Mouse (Mus musculus) forebrain, embryonic 13.5 days (tissue): ENCODE measurements around the gene Sema6b. TPM values are rescaled to one million over a fixed set of nuclear protein-coding genes. Genes with fewer than 3 reads are reported as not detected.
A peak's percentile ranks its signal among the peaks of the same experiment; 100 is the strongest.

ENCODE experiments used
- ATAC-seq: fragments of 200-750 bp; cut with Nextera tagmentation; 2 replicates; pipeline ENCODE4 v1.8.0; 2017
- H3K27ac ChIP-seq: fragments of 300-500 bp; sonication (generic); 2 replicates; pipeline ENCODE4 v1.5.1; 2015; ENCODE audit warnings: inconsistent platforms, mild to moderate bottlenecking, moderate library complexity
- H3K27me3 ChIP-seq: fragments of 300-500 bp; sonication (generic); 2 replicates; pipeline ENCODE4 v1.6.1; 2015; ENCODE audit warnings: mild to moderate bottlenecking, inconsistent platforms
- H3K36me3 ChIP-seq: fragments of 300-500 bp; sonication (generic); 2 replicates; pipeline ENCODE4 v1.6.1; 2015; ENCODE audit warnings: mild to moderate bottlenecking, inconsistent platforms; ENCODE audit not compliant: poor library complexity, severe bottlenecking
- H3K4me1 ChIP-seq: fragments of 300-500 bp; sonication (generic); 2 replicates; pipeline ENCODE4 v1.6.1; 2015; ENCODE audit warnings: inconsistent platforms
- H3K4me2 ChIP-seq: fragments of 300-500 bp; sonication (generic); 2 replicates; pipeline ENCODE4 v1.6.1; 2015; ENCODE audit warnings: inconsistent platforms, mild to moderate bottlenecking, moderate library complexity
- H3K4me3 ChIP-seq: fragments of 300-500 bp; sonication (generic); 2 replicates; pipeline ENCODE4 v1.5.1; 2015; ENCODE audit warnings: mild to moderate bottlenecking, inconsistent platforms
- H3K9ac ChIP-seq: fragments of 300-500 bp; sonication (generic); 2 replicates; pipeline ENCODE4 v1.6.1; 2015; ENCODE audit warnings: mild to moderate bottlenecking, inconsistent platforms
- H3K9me3 ChIP-seq: fragments of 300-500 bp; sonication (generic); replicated peaks from 2 replicates; pipeline ENCODE4 v1.6.1; 2016; ENCODE audit warnings: inconsistent platforms
- WGBS: fragments of 180-500 bp; shearing (Covaris S2); methylation state at CpG from one replicate; pipeline ENCODE4 v1.1.7; 2015; 5-methylcytosine and 5-hydroxymethylcytosine counted together
- polyA plus RNA-seq: library from polyadenylated mRNA; unstranded; fragments of >200 nt; fragmentation: Nextera tagmentation; extraction: Ambion mirVana; gene quantifications from 2 replicates; pipeline ENCODE4 v1.2.1, GENCODE M21; 2015

Sema6b gene
- polyA plus RNA-seq, 1 experiment from 2014 or later, result 4.3 TPM

DNA sequence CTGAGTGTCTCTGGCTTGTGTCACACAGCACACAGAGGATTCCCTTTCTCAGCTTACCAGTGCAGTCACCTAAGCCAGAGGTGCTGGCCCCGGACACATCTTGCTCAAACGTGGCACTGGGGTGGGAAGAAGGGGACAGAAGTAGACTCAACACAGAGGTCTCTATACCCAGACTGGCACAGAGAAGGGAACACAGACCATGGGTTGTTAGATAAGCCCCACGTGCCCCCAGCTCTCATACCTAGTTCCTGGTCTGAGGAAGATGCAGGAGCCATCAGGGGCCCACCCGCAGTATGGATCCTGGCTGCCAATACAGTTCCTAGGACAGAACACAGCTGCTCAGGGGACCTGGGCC lies 14.9 kb downstream of the Sema6b start:
- Histone ChIP-seq H3K27me3 (peaks cover 61% of the 10 kb centered on the region), H3K9me3 (peaks cover 17% of the 10 kb centered on the region), H3K36me3 (peaks cover 51% of the 10 kb centered on the region), H3K9ac (no peak overlapping the region), H3K4me3 (no peak overlapping the region), H3K27ac (no peak overlapping the region), H3K4me2 (no peak overlapping the region), H3K4me1 (peaks cover 8% of the 10 kb centered on the region)
- 0 out of 2 replicates have a peak, but pooled peaks have one; percentile 2 for ATAC-seq
- 86% methylated on average over 4 of the region's 4 CpGs for WGBS

DNA sequence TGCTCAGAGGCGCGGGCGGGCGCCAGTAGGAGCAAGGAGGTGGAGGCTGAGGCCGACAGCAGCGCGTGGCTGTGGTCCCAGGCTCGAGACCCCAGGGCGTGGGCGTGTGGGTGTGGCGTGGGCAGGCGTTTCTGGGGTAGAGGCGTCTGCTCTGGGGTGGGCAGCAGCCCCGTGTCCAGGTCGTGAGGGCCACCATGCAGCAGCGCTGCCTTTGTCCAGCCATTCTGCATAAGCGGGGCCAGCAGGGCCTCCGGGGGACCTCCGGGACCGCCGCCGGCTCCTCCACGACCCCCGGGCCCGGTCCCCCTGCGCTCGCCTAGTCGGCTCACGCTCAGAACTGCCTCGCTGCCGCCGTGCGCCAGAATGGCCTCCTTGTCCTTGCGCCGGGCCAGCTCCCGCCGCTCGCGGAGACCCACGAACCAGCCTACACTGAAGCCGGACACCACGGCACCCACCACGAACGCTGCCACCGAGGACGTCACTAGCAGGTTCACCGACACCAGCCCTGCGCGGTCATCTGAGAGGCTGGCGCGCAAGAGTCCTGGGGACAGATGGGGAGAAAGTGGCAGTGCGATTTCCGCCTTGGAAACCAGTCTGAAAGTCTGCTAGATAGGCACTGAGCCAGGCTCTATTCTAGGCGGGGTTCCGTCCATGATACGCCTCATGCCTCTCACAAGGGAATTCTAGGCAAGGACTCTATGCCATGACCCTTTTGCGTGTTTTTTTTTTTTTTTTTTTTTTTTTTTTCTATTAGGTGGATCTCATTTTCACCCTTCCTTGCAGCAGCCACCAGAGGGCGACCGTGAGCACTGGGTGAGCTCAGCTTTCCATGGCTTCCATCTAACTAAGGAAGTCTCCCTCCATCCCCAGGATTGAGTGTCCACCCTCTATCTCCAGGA lies 15.5 kb downstream of the Sema6b start:
- Histone ChIP-seq H3K9me3 (peaks cover 17% of the 10 kb centered on the region), H3K27me3 (peaks cover 67% of the 10 kb centered on the region), H3K4me1 (peaks cover 13% of the 10 kb centered on the region), H3K9ac (peak overlapping the region; percentile 52), H3K4me3 (peak overlapping the region; percentile 30), H3K27ac (no peak overlapping the region), H3K4me2 (peak overlapping the region; percentile 56), H3K36me3 (peaks cover 46% of the 10 kb centered on the region)
- 10% methylated on average over 50 of the region's 59 CpGs for WGBS
- ATAC-seq, result peak; percentile 22; the same call in 1 of the 2 replicates

DNA sequence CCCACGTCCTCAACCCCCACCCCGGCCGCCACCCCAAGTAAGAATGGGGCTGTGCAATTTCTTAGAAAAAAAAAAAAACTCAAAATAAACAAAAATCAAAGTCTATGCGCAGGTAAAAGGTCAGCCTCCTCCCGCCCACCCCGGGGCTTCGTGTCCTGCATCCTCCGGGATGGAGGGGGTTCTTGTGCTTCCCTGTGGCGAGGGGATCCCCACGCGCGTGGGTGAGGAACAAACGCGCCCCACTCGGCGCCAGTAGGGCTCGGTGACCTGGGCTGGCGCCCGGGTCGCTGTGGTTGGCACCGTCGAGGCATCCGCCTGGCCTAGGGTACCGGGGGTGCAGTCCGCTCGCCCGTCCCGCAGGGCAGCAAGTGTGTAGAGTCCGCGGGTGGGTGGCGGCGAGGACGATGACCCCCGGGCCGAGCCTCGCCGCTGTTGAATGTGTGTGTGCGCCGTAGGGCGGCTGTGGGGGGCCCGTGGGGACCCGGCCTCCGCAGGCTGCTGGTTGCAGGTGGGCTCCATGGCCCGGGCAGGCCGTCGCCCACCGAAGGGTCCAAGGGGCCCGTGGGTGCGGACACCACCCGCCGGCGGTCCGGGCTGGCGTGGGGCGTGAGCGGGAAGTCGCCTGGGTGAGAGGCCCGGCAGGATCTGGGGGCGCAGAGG lies 16.3 kb downstream of the Sema6b start:
- Histone ChIP-seq H3K9ac (peak overlapping the region; percentile 52; the same call in 1 of the 2 replicates), H3K36me3 (peaks cover 44% of the 10 kb centered on the region), H3K4me3 (peak overlapping the region; percentile 30), H3K4me2 (peak overlapping the region; percentile 56), H3K27me3 (peaks cover 75% of the 10 kb centered on the region), H3K27ac (no peak overlapping the region), H3K4me1 (peaks cover 15% of the 10 kb centered on the region), H3K9me3 (peaks cover 17% of the 10 kb centered on the region)
- no peak for ATAC-seq
- WGBS, result 52% methylated on average over 59 of the region's 59 CpGs

DNA sequence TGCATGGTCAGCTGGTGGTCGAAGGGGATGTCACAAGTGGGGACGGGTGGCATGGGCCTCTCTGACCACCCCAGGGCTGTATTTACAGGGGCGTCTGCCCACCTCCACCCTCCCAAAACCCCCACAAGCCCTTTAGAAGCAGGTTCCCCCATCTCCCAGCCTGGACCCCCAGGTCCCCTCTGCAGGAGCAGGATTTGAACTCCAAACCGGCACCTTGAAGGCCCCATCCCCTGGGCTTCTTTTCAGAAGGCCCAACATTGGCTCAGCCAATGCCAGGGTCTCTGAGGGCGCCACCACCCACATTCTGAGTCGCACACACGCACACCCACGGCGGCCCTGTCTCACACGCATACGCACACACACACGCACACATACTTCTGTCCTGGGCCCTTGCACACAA lies 17.0 kb downstream of the Sema6b start:
- Histone ChIP-seq H3K4me1 (peaks cover 15% of the 10 kb centered on the region), H3K27me3 (peaks cover 82% of the 10 kb centered on the region), H3K4me2 (no peak overlapping the region), H3K9me3 (peaks cover 17% of the 10 kb centered on the region), H3K27ac (no peak overlapping the region), H3K4me3 (no peak overlapping the region), H3K36me3 (peaks cover 40% of the 10 kb centered on the region), H3K9ac (no peak overlapping the region)
- ATAC-seq, result no peak
- WGBS, result 91% methylated on average over 12 of the region's 12 CpGs

DNA sequence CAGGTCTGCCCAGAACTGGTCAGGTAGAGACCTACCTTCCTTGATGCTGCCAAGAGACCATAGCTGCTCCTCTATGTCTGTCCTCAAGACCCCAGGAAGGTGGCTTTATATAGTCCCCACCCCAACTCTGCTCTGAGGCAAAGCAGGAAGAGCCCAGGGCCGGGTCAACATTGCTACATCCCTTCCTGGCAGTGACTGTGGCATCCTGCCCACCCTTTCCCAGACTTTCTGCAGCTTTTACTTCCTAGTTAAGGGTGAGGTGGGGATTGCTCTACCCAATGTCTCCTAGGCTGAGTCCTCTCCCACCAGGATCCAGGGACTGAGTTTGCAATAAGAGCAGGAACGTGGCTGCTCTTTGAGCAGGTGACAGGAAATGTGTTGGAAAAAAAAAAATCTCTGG lies 18.3 kb downstream of the Sema6b start, which contains the start of gene Lrg1:
Gene Lrg1 (minus strand): TSS at position 176 of the 400 bp plus-strand sequence.
- no peak within 1 kb of the TSS for H3K4me2 ChIP-seq
- peaks cover 27% of the 10 kb centered on the region for H3K36me3 ChIP-seq
- no peak for ATAC-seq
- peaks cover 17% of the 10 kb centered on the region for H3K9me3 ChIP-seq
- WGBS, result 64% methylated on average over 2 of the region's 2 CpGs
- H3K9ac ChIP-seq, result no peak within 1 kb of the TSS
- H3K4me3 ChIP-seq, result no peak within 1 kb of the TSS
- peaks cover 20% of the 10 kb centered on the region for H3K4me1 ChIP-seq
- H3K27ac ChIP-seq, result no peak within 1 kb of the TSS
- H3K27me3 ChIP-seq, result peaks cover 93% of the 10 kb centered on the region

DNA sequence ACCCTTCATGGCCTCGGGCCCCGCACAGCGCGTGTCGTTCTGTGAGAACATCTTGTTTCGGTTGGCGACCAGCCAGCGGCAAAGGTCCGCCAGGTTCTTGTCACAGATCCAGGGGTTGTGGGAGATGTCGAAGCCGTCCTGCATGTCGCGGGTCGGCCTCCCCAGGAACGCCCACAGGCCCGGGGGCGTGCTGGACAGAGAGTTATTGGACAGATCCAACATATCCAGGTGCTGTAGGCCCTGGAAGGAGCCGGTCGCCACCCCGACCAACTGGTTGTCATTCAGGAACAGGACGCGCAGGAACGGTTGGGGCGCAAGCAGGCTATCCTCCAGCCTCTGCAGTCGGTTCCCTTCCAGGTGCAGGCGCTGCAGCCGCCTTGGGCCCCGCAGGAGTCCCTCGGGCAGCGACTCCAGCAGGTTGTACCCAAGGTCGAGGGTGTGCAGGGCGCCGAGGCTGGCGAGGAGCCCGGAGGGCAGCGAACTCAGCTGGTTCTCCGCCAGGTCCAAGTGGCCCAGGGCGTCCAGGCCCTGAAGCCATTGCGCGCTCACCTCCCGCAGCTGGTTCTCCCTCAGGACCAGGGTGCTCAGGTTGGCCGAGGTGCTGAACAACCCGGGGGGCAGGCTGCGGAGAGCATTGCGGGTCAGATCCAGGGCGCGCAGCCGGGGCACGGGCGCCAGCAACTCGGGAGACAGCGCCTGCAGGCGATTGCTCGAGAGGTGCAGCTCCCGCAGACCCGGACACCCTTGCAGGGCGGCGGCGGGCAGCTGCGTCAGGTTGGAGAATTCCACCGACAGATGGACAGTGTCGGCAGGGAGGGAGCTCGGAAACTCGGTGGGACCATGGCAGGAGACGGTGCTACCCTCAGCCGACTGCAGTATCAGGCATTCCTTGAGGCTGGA lies 19.9 kb downstream of the Sema6b start:
- Histone ChIP-seq H3K4me1 (peaks cover 20% of the 10 kb centered on the region), H3K36me3 (peaks cover 17% of the 10 kb centered on the region), H3K27ac (no peak overlapping the region), H3K9me3 (peaks cover 17% of the 10 kb centered on the region), H3K4me3 (no peak overlapping the region; the same call in 1 of the 2 replicates), H3K4me2 (no peak overlapping the region), H3K27me3 (peaks cover 90% of the 10 kb centered on the region), H3K9ac (no peak overlapping the region)
- ATAC-seq, result no peak
- WGBS, result 8% methylated on average over 66 of the region's 66 CpGs

DNA sequence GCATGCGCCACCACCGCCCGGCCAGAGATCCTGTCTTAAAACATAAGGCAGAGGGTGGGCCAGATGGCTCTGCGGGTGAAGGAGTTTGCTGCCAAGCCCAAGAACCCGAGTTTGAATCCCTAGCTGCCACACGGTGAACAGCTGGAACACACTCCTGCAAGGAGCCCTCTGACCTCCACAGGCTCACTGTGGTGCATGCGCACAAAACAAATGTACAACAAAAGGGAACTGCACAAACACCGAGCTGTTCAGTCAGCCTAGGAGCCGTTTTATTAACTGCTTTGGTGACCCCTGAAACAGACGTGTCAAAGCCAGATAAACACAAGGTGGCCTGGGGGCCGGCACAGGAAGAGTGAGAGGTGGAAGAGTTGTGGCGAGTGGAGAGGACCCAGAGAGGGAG lies 20.7 kb downstream of the Sema6b start:
- Histone ChIP-seq H3K36me3 (peaks cover 16% of the 10 kb centered on the region), H3K27me3 (peaks cover 82% of the 10 kb centered on the region), H3K9me3 (peaks cover 17% of the 10 kb centered on the region), H3K4me1 (peaks cover 17% of the 10 kb centered on the region), H3K4me2 (no peak overlapping the region), H3K4me3 (no peak overlapping the region), H3K9ac (no peak overlapping the region), H3K27ac (no peak overlapping the region)
- WGBS, result 47% methylated on average over 12 of the region's 12 CpGs
- no peak for ATAC-seq

DNA sequence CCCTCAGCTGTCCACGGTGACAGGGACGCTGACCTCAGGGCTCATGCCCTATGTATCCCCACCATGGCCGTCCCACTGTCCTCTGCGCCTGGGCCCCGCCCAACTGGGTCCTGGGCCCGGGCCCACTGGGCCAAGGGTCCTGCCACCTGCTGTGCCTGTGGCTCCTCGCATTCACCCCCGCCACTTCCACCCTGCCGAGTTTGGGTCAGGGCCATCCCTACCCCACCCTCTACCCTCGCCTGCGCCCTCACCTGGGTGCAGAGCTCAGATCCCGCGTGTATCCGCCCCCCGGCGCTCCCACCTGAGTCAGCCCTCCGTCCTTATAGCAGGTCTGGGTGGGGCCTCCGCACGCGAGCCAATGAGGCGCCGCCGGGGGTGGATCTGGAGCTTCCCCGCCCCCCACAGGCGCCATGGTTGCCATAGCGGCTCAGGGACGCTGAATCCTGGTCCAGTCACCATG lies 22.9 kb downstream of the Sema6b start, which contains the start of gene Plin5:
Gene Plin5 (minus strand): TSS at position 346 of the 460 bp plus-strand sequence.
- ATAC-seq, result peak; percentile 44
- under 1% methylated on average over 27 of the region's 27 CpGs for WGBS
- H3K27ac ChIP-seq, result no peak within 1 kb of the TSS
- peak within 1 kb of the TSS; percentile 31 for H3K4me3 ChIP-seq
- H3K4me2 ChIP-seq, result peak within 1 kb of the TSS; percentile 60
- peaks cover 12% of the 10 kb centered on the region for H3K4me1 ChIP-seq
- no peaks in the 10 kb centered on the region for H3K36me3 ChIP-seq
- H3K9me3 ChIP-seq, result peaks cover 5% of the 10 kb centered on the region; the same call in 1 of the 2 replicates
- 0 out of 2 replicates have a peak within 1 kb of the TSS, but pooled peaks have one; percentile 34 for H3K9ac ChIP-seq
- peaks cover 61% of the 10 kb centered on the region for H3K27me3 ChIP-seq

DNA sequence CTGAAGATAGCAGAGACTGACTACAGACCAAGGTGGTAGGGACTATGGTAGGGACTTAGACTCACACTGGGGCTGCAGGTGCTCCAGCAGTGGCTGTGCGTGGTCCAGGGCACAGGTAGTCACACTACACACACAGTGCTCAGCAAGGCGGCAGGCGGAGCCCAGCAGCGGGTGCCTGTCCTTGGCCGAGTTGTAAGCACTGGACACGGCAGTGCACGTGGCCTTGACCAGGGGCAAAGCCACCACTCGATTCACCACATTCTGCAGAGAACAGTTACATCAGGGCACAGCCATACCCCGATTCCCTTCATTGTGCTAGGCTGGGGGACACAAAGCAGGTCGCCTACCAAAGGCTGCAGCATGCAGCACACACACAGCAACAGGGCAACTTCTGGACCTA lies 23.9 kb downstream of the Sema6b start:
- no peaks in the 10 kb centered on the region for H3K36me3 ChIP-seq
- no peak overlapping the region for H3K27ac ChIP-seq
- H3K4me1 ChIP-seq, result peaks cover 12% of the 10 kb centered on the region
- no peak overlapping the region for H3K4me2 ChIP-seq
- H3K4me3 ChIP-seq, result no peak overlapping the region
- no peaks in the 10 kb centered on the region for H3K9me3 ChIP-seq
- ATAC-seq, result no peak
- 72% methylated on average over 10 of the region's 10 CpGs for WGBS
- peaks cover 50% of the 10 kb centered on the region for H3K27me3 ChIP-seq
- no peak overlapping the region for H3K9ac ChIP-seq

DNA sequence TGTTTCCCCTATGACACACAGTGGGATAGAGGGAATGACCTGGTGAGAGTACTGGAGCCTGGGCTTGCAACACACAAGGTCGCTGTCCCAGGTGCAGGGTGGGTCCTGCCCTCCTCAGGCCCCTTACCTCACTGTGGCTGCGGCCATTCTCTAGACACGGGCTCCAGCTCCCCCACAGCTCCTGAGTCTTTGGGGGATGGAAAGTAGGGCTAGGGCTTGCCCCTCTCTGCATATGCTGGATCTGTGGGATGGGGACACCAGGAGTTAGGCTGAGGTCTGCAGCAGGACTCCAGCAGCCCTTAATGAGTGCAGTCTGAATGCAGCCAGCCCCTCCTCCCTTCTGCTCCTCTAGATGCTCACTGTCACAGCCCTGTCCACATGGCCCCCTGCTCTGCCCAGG lies 27.4 kb downstream of the Sema6b start:
- Histone ChIP-seq H3K4me3 (no peak overlapping the region), H3K27me3 (peaks cover 17% of the 10 kb centered on the region), H3K4me1 (peaks cover 5% of the 10 kb centered on the region), H3K4me2 (no peak overlapping the region), H3K27ac (no peak overlapping the region), H3K9ac (peak overlapping the region; percentile 19; the same call in 1 of the 2 replicates), H3K36me3 (peaks cover 7% of the 10 kb centered on the region), H3K9me3 (no peaks in the 10 kb centered on the region)
- WGBS, result 70% methylated on average over 3 of the region's 3 CpGs
- no peak for ATAC-seq

DNA sequence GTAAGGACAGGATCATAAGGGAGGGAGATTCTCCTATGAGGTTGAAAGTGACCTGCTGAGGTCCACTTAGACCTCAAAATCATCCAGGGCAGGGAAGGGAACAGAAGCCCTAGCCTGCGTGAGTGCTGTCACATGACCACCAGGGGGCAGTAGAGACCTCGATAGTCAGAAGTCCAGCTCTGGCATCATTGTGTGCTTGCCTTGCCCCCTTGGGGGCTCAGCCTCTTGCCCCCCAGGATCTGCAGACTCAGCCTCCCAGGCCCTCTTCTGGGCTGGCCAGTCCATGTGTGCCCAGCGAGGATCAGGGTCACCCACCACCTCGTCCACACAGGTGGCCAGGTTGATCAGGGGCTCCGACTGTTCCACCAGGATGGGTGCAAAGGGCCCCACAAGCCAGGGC lies 28.3 kb downstream of the Sema6b start:
- Histone ChIP-seq H3K36me3 (peaks cover 7% of the 10 kb centered on the region), H3K4me3 (no peak overlapping the region), H3K27ac (no peak overlapping the region), H3K9ac (no peak overlapping the region), H3K4me2 (no peak overlapping the region), H3K9me3 (no peaks in the 10 kb centered on the region), H3K4me1 (no peaks in the 10 kb centered on the region), H3K27me3 (peaks cover 8% of the 10 kb centered on the region)
- ATAC-seq, result peak; percentile 30
- 41% methylated on average over 5 of the region's 5 CpGs for WGBS
